Mouse (Mus musculus) heart, adult 2 months (tissue): ENCODE measurements around the gene Foxo3. TPM values are rescaled to one million over a fixed set of nuclear protein-coding genes. Genes with fewer than 3 reads are reported as not detected.

Source experiments
- DNase-seq, 2 experiments: peaks; one replicate each; pipeline ENCODE4 v3.0.0; 2021
- H3K27ac ChIP-seq: fragments of 200-600 bp; 2 replicates; pipeline ENCODE4 v1.8.1; 2022
- H3K27me3 ChIP-seq: fragments of 200-500 bp; 2 replicates; pipeline ENCODE4 v1.6.1; 2012; ENCODE audit warnings: mild to moderate bottlenecking, low read length, inconsistent platforms, mixed read lengths; ENCODE audit not compliant: control insufficient read depth, insufficient read depth
- H3K36me3 ChIP-seq: fragments of 200-500 bp; 2 replicates; pipeline ENCODE4 v1.6.1; 2012; ENCODE audit warnings: low read length, inconsistent platforms; ENCODE audit not compliant: control insufficient read depth, insufficient read depth
- H3K4me1 ChIP-seq: fragments of 200-500 bp; 2 replicates; pipeline ENCODE4 v1.6.1; 2011; ENCODE audit warnings: low read length; ENCODE audit not compliant: control insufficient read depth, insufficient read depth
- H3K4me3 ChIP-seq: fragments of 200-600 bp; 2 replicates; pipeline ENCODE4 v1.8.1; 2022
- H3K79me2 ChIP-seq: fragments of 200-500 bp; replicated peaks from 2 replicates; pipeline ENCODE4 v1.6.1; 2012; ENCODE audit warnings: mild to moderate bottlenecking, inconsistent platforms, low read length, moderate library complexity, mixed read lengths; ENCODE audit not compliant: control insufficient read depth, insufficient read depth
- H3K9ac ChIP-seq: fragments of 200-500 bp; 2 replicates; pipeline ENCODE4 v1.6.1; 2012; ENCODE audit warnings: low read depth, mild to moderate bottlenecking, control low read depth, inconsistent platforms, low read length, mixed read lengths
- CTCF ChIP-seq: fragments of 200-600 bp; IDR thresholded peaks from 2 replicates; pipeline ENCODE4 v1.8.1; 2022; ENCODE audit warnings: antibody characterized with exemption, mild to moderate bottlenecking, moderate library complexity
- EP300 ChIP-seq: fragments of 200-500 bp; IDR thresholded peaks from 2 replicates; pipeline ENCODE4 v1.6.1; 2011; ENCODE audit warnings: low read depth, low read length, control low read depth; ENCODE audit not compliant: insufficient read depth
- POLR2A ChIP-seq: fragments of 200-500 bp; IDR thresholded peaks from 2 replicates; pipeline ENCODE4 v1.6.1; 2011; ENCODE audit warnings: mild to moderate bottlenecking, low read depth, low read length, control low read depth; ENCODE audit not compliant: insufficient read depth
- WGBS: fragments of 180-500 bp; shearing (Covaris S2); methylation state at CpG from one replicate; pipeline ENCODE4 v1.1.7; 2018; 5-methylcytosine and 5-hydroxymethylcytosine counted together
- intact Hi-C: fragments of 180-260 bp; cut with DNase I; formaldehyde crosslinking; loops from one replicate; pipeline ENCODE4 v1.15.1; 2025
- polyA plus RNA-seq: library from polyadenylated mRNA; depleted of rRNA; stranded (reverse); fragments of >200 nt; gene quantifications from 2 replicates; pipeline ENCODE4 v1.2.3, GENCODE M21; 2012
- total RNA-seq, 2 experiments: library from RNA; stranded (reverse); gene quantifications; 2 replicates each; pipeline ENCODE4 v1.2.3; 2021

Foxo3 gene
- total and polyA plus RNA-seq, 3 experiments: 26.7 to 89.5 (median 72.5) TPM

GRCm38 (mm10) chr10:42262061-42262460 lies 14.5 kb downstream of the Foxo3 start:
- H3K9ac ChIP-seq: no peak overlapping the region
- 61% methylated on average over 3 of the region's 3 CpGs for WGBS
- H3K79me2 ChIP-seq: peaks cover 16% of the 10 kb centered on the region
- no peak overlapping the region for H3K4me3 ChIP-seq
- no peaks in the 10 kb centered on the region for H3K27me3 ChIP-seq
- H3K4me1 ChIP-seq: peaks cover 14% of the 10 kb centered on the region
- no peak for DNase-seq
- no peak overlapping the region for H3K27ac ChIP-seq
- TF ChIP-seq EP300 (no peak), CTCF (no peak), POLR2A (no peak)
- intact Hi-C loops: no loop called here
- peaks cover 38% of the 10 kb centered on the region for H3K36me3 ChIP-seq

- Histone ChIP-seq H3K9ac (no peak overlapping the region), H3K27ac (no peak overlapping the region), H3K79me2 (peaks cover 17% of the 10 kb centered on the region), H3K4me3 (no peak overlapping the region), H3K4me1 (peaks cover 11% of the 10 kb centered on the region), H3K36me3 (peaks cover 34% of the 10 kb centered on the region), H3K27me3 (no peaks in the 10 kb centered on the region)
- intact Hi-C loops: no loop called here
- DNase-seq: no peak
- TF ChIP-seq CTCF: no peak
- WGBS: 87% methylated on average over 8 of the region's 8 CpGs
These were observed 15.5 kb downstream of the Foxo3 start for GRCm38 (mm10) chr10:42261103-42261502.

GRCm38 (mm10) chr10:42260523-42260922 lies 16.0 kb downstream of the Foxo3 start:
- Histone ChIP-seq H3K9ac (no peak overlapping the region), H3K4me1 (peaks cover 11% of the 10 kb centered on the region), H3K27ac (no peak overlapping the region; the same call in 1 of the 2 replicates), H3K27me3 (no peaks in the 10 kb centered on the region), H3K36me3 (peaks cover 28% of the 10 kb centered on the region), H3K79me2 (peaks cover 13% of the 10 kb centered on the region), H3K4me3 (no peak overlapping the region)
- WGBS: 33% methylated on average over 8 of the region's 8 CpGs
- intact Hi-C loops: no loop called here
- no peak for DNase-seq
- TF ChIP-seq CTCF (no peak), POLR2A (no peak), EP300 (no peak)

- H3K27me3 ChIP-seq: no peaks in the 10 kb centered on the region
- intact Hi-C loops: no loop called here
- no peak overlapping the region for H3K4me3 ChIP-seq
- peaks cover 27% of the 10 kb centered on the region for H3K36me3 ChIP-seq
- no peak overlapping the region for H3K27ac ChIP-seq
- 73% methylated on average over 4 of the region's 4 CpGs for WGBS
- peaks cover 11% of the 10 kb centered on the region for H3K4me1 ChIP-seq
- DNase-seq: no peak
- H3K79me2 ChIP-seq: peaks cover 10% of the 10 kb centered on the region
- TF ChIP-seq CTCF (no peak), POLR2A (no peak), EP300 (no peak)
- no peak overlapping the region for H3K9ac ChIP-seq
These were observed 17.0 kb downstream of the Foxo3 start for GRCm38 (mm10) chr10:42259602-42260001.

GRCm38 (mm10) chr10:42257985-42258384 lies 18.6 kb downstream of the Foxo3 start:
- H3K9ac ChIP-seq: no peak overlapping the region
- H3K36me3 ChIP-seq: peaks cover 29% of the 10 kb centered on the region
- peaks cover 11% of the 10 kb centered on the region for H3K79me2 ChIP-seq
- no peaks in the 10 kb centered on the region for H3K27me3 ChIP-seq
- H3K4me3 ChIP-seq: no peak overlapping the region
- 85% methylated on average over 7 of the region's 7 CpGs for WGBS
- DNase-seq: no peak
- H3K27ac ChIP-seq: no peak overlapping the region
- intact Hi-C loops: no loop called here
- TF ChIP-seq CTCF: no peak
- no peak for TF ChIP-seq POLR2A
- no peak for TF ChIP-seq EP300
- H3K4me1 ChIP-seq: peaks cover 17% of the 10 kb centered on the region

GRCm38 (mm10) chr10:42254788-42255187 lies 21.8 kb downstream of the Foxo3 start:
- H3K36me3 ChIP-seq: peaks cover 28% of the 10 kb centered on the region
- no peak overlapping the region for H3K4me3 ChIP-seq
- 67% methylated on average over 5 of the region's 5 CpGs for WGBS
- TF ChIP-seq POLR2A (no peak), CTCF (no peak), EP300 (no peak)
- DNase-seq: no peak
- H3K79me2 ChIP-seq: peaks cover 10% of the 10 kb centered on the region
- H3K4me1 ChIP-seq: peaks cover 20% of the 10 kb centered on the region
- H3K27me3 ChIP-seq: no peaks in the 10 kb centered on the region
- intact Hi-C loops: no loop called here
- no peak overlapping the region for H3K9ac ChIP-seq
- no peak overlapping the region for H3K27ac ChIP-seq
